Mouse (Mus musculus): ENCODE measurements around the gene Stmn3.
A peak's percentile ranks its signal among the peaks of the same experiment; 100 is the strongest.

Stmn3 gene

DNA sequence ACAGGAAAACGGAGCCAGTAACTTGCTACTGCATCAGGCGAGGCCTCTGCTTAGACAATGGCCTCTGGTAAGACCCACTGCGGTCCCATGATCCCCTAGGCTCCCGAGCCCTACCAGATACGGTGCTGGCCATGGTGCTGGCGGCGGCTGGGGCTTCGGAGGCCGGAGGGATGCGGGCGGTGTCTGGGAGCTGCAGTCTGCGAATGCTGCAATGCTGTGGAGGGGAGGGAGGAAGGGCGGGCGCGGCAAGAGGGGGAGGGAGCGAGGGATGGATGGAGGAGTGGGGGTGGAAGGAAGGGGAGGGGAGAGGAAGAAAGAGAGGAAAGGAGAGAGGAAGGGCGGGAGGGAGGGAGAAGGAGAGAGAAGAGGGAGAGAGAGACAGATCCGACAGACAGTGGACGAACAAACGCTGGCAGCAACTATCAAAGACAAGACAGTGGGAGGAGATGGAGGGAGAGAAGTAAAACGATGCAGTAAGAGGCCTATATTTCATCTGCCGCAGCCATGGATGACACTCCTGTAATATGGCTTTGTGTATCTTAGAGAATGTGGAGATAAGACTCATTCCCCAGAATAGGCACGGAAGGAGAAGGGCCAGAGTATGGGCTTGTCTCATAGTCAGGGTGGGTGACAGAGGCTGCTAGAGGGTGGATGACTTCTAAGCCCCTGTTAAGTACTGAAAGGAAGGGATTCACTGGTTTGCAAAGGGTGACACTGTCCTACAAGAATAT lies at the start of gene Stmn3:
TSS of gene Stmn3 (minus strand) at position 421 of the 731 bp plus-strand sequence.
- DNase-seq = peak in 1 of 2 experiments; percentile 16

GRCm38 (mm10) chr2:181363946-181364345 lies 49.6 kb upstream of the Stmn3 start:
- DNase-seq = no peak

DNA sequence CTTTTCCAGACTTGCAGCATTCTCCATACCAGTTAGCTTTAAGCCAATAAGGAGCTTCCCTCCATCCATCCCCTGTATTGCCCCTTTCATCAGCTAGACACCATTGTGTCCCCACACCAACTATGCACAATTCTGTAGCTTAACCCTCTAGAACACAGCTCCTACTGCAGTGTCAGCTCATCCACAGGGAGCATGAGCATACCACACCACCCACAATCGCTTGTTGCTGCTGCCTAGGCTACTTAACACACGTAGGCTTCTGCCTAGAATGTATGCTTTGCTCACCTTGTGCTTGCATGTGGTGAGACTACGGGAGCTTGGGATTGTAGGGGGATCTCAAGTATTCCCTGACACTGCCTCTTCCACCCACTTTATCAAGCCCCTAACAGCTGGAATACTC lies 42.5 kb upstream of the Stmn3 start:
- DNase-seq = no peak

DNA sequence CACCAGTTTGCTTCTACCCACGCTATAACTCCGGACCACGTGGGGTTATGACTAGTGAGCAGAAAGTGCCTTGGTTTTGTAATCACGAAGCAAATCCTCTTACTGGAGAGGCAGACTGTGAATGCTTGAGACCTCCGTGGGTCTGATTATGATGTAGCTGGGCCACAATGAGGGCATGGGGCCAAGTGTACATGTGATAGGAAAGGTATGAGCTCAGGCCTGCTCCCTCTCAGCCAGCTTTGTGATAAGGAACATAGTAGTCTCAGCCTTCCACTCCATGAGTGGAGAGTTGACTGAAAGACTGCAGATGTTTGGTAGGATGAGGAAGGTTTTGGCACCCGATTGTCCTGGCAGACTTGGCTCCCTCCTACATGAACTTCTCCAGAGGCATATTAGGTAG lies 28.5 kb upstream of the Stmn3 start:
- DNase-seq = peak in 1 of 2 experiments; percentile 7

GRCm38 (mm10) chr2:181340426-181340825 lies 26.1 kb upstream of the Stmn3 start:
- no peak for DNase-seq

DNA sequence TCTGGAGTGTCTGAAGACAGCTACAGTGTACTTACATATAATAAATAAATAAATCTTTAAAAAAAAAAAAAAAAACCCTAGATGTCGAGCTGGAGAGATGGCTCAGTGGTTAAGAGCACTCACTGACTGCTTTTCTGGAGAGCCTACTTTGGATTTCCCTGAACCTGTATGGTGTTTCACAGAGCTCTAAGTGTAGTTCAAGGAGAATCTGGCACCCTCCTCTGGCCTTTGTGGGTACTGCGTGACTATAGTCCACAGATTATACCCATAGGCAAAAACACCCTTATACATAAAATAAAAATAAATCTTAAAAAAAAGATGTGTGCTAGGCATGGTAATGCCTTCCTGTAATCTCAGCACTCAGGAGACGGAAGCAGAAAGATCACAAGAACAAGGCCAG lies 19.7 kb upstream of the Stmn3 start:
- DNase-seq = peak; percentile 58 to 64

DNA sequence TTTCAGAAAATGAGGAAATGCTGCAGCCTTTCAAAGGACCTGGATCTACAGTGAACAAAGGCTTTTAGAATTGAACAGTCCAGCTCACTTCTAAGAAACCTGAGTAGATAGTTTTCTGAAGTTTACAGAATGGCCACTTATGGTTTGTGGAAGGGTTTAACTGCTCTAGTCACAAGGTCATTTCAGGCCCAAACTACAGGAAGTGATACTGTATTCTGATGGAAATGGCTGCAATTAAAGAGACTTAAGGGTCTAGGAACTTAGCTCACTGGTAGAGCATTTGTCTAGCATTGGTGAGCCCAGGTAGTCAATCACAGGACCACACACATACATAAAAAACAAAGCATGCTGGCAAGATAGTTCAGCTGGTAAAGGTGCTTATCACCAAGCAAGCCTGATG lies 18.2 kb upstream of the Stmn3 start:
- DNase-seq = no peak

DNA sequence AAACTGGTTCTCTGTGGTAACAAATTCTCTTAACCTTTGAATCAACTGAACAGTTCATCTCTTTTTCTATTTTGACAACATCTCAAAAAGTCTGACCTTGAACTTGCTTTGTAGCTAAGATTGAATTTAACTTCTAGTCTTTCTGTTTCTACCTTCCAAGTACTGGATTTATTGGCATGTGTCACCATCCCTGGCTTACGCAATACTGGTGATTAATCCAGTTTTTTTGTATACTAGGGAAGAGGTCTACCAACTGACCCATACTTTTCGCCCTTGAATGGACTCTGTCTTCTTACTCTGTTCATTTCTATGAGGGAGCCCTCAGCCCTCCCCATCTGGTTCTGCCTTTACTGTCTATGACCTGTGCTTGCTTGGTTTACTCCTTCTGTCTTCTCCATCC lies 11.8 kb upstream of the Stmn3 start:
- no peak for DNase-seq

DNA sequence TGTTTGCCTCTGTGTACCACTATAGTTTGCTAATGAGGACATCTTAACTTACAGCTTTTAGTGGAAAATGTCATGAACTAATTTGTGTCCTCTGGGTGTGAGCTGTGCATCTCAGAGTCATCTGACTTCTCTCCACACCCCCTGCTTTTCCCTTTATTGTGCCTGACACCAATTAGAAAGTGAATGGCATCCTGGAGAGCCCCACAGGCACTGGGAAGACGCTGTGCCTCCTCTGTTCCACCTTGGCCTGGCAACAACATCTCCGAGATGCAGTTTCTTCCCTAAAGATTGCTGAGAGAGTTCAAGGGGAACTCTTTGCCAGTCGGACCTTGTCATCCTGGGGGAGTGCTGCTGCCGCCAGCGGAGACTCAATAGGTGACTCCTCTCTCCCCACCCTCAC lies 7.8 kb upstream of the Stmn3 start:
- no peak for DNase-seq

DNA sequence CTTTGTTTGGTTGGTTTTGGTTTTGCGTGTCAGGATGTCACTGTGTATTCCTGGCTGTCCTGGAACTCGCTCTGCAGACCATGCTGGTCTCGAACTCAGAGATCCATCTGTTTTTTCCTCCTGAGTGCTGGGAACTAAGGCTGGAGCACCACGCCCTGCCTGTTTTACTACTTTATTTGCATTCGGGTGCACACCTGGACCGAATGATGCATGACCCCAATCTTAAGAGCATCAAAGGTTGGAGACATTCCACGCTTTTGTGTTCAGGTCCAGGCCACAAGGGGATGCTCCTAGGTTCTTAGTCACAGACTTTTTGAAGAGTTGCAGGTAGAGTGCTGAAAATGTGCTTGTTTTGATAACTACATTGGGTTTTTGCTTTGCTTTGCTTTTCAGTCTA lies 5.8 kb upstream of the Stmn3 start:
- DNase-seq = no peak

GRCm38 (mm10) chr2:181319248-181320102 lies 5.2 kb upstream of the Stmn3 start, which contains the start of gene Rtel1:
TSS of gene Rtel1 (plus strand) at chr2:181319739.
- peak; percentile 80 to 82 for DNase-seq

DNA sequence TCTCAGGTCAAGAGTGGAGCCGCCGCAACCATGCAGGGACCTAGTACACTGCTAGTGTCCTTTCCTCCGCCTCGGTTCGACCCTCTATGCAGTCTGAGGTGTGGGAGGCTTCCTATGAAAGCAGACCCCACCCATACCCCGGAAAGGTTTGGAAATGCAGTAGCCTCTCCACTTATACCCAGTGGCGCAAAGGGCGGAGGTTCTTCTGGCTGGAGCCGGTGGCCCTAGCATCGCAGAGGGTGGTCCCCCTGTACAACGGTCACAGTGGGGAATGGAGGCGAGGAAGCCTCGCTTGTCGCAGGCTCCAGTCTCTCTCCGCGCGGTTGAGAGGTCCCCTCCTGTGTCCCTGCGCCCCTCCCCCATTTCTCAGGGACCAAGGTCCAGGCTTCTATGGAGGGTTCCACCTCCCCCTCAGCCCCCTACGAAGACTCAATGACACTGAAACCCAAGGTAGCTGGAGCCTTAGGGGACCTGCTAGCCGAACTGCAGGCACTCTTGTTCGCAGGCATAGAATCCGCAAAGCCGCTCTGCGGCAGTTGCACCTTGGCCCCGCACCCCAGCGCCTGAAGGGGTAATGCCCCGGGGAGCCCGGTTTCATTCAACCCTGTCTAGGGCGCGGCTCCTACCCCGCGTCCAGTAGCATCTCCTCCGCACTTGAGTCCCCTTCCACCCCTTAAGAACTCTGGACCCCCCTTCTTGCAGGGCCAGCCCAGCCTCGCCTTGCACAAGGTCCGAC lies 788 bp downstream of the Stmn3 start:
- DNase-seq = no peak

DNA sequence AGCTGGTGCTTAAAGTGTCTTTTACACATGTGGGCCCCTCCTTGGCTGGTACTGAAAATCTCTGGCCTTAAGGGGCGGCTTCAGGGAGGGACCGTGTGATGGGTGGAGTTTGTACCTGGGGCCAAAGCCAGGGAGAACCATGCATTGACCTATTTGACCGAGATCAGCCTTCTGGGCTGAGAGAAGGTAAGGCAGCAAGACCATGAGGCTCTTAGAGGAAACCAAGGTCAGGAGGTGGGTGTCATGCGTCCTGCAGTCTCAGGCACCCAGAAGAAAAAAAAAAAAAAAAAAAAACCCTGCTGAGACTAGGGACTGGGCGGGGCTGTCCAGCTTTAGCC lies 1.3 kb downstream of the Stmn3 start:
- no peak for DNase-seq

DNA sequence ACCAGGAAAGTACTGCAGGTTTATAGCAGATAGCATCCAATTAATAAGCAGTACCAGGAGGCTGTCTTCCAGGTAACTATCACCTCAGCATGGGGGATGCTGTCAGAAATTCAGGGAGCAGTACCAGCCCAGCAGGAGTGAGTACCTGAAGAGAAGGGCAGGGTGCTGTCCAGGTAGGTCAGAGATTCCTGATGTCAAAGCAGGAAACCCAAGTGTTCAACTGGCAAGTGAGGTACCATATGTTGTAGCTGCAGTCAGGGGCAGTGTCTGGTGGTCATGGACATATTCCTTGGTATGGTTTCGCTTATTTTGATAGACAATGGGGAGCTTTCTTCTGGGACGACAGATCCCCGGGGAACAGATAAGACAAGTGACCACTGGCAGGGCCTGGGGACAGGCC lies 1.9 kb downstream of the Stmn3 start:
- no peak for DNase-seq

GRCm38 (mm10) chr2:181307144-181307804 lies 7.0 kb downstream of the Stmn3 start:
- DNase-seq = peak; percentile 41 to 53

DNA sequence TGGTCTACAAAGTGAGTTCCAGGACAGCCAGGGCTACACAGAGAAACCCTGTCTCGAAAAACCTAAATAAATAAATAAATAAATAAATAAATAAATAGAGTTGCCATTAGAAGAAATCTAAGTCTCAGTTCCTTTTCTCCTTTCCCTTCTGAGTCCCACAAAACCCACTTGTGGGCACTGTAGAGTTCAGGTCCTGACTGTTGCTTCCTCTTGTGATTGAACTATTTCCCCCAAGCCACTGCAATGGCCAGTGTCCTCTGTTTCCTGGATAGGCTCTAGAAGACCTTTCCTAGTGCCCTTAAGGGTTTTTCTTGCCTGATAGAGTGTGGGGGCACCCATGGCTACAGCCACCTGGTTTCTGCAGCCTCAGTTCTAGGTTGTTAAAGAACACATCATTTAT lies 9.4 kb downstream of the Stmn3 start:
- no peak for DNase-seq

- no peak for DNase-seq
Measured at GRCm38 (mm10) chr2:181302041-181302440, 12.3 kb downstream of the Stmn3 start.

- DNase-seq = no peak
Measured at GRCm38 (mm10) chr2:181290937-181291336, 23.4 kb downstream of the Stmn3 start.

DNA sequence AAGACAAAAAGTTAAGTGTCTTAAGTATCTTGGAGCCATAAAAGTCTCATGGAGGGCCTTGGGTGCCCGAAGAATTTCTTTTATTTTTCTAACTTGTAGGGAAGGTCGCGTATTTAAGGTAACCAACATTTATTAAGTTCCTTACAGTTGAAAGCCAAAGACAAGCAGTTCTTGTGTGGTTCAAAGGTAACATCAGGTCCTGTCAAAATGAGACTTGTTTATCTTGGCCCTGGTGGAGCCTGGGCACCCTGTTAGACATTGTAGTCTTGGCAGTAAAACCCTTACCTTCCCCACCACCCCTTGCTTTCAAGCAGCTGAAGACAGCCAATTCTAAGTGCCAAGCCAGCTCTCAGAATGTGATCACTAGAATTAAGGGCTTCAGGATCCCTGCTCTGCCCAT lies 25.6 kb downstream of the Stmn3 start:
- DNase-seq = no peak

DNA sequence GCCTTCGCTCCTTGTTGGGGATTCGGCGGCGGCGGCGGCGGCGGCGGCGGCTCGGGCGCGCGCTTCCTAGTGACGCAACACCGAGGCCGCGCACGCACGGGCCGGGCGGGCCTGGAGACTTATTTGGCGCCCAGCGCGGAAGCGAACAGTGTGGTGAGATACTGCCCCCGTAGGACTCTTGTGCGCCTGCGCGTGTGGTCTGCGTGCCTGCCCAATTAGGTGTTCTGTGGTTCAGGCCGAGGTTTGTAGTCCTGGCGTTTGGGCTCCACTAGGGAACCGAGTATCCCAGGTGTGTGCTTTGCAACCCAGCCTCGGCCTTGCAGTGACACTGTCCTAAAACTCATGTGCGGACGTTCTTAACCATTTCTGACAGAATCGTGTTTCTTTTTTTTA lies 26.3 kb downstream of the Stmn3 start, which contains the start of gene Gmeb2:
TSS of gene Gmeb2 (minus strand) at position 78 of the 393 bp plus-strand sequence.
- DNase-seq = peak; percentile 96 to 97

- peak; percentile 81 to 85 for DNase-seq
Measured at GRCm38 (mm10) chr2:181287338-181287957, 26.9 kb downstream of the Stmn3 start.

GRCm38 (mm10) chr2:181286629-181287337 lies 27.5 kb downstream of the Stmn3 start:
- no peak for DNase-seq

Data from lung, adult 18-20 months (tissue).